Mouse (Mus musculus) heart, postnatal 0 days (tissue): ENCODE measurements around the gene Mb21d2.

Experiments used
- CTCF ChIP-seq: IDR thresholded peaks from 2 replicates; pipeline ENCODE4 v1.5.1; 2016; ENCODE audit warnings: antibody characterized with exemption, control low read depth, low read depth
- EP300 ChIP-seq: IDR thresholded peaks from 2 replicates; pipeline ENCODE4 v1.6.1; 2016; ENCODE audit warnings: antibody characterized with exemption, low read depth

DNA sequence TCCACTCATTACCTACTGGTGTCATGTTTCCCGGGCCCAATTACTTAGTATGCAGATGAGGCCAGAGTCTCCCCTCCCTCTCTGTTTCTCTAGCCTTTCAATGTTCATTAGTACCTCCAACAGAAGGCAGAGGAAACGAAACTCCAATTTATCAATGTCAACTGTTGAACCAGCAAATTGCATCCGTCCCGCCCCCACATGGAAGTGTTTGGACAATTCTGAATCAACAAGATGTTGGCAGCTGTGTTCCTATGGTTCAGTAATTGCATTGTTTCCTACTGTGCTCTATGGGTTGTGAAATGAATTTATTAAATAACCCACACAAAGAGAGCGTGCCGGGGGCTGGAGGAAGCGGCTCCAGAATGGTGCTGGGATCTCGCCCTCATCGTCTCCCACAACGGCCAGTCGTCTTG lies 78.1 kb downstream of the Mb21d2 start:
- no peak for TF ChIP-seq CTCF
- no peak for TF ChIP-seq EP300
